Mouse (Mus musculus) kidney, postnatal 25 days (tissue): ENCODE results near the gene Gm7861.
"Not testable (repeated sequence)": the region's sequence is repeated elsewhere in the genome, so short reads cannot be mapped to it uniquely, and the experiment has no call there.

Experiments
- DNase-seq, 2 experiments: peaks; one replicate each; pipeline ENCODE4 v3.0.0; 2021; ENCODE audit warnings: mixed read lengths in 2 of 2

The Gm7861 gene

GRCm38 (mm10) chr8:21594408-21594807, at the start of gene Gm7861:
Gm7861 (minus strand) TSS chr8:21594508.
- DNase-seq: not testable (repeated sequence)

GRCm38 (mm10) chr8:21617883-21618282, 23.6 kb upstream of the Gm7861 start, which contains the start of gene Defa26:
Defa26 (plus strand) TSS chr8:21618183.
- DNase-seq: not testable (repeated sequence)

- DNase-seq: not testable (repeated sequence)
These were observed 11.6 kb downstream of the Gm7861 start, which contains the start of gene Defa28 for GRCm38 (mm10) chr8:21582706-21583105. Defa28 (plus strand) TSS chr8:21583006.

- DNase-seq: not testable (repeated sequence)
These were observed 29.2 kb downstream of the Gm7861 start, which contains the start of gene Defa37 for GRCm38 (mm10) chr8:21565086-21565485. Defa37 (plus strand) TSS chr8:21565386.
